Mouse (Mus musculus): ENCODE measurements around the gene Csrnp1. TPM values are rescaled to one million over a fixed set of nuclear protein-coding genes. Genes with fewer than 3 reads are reported as not detected.

Gene Csrnp1
- polyA plus RNA-seq, 1 experiment = 50.5 TPM

GRCm38 (mm10) chr9:119985881-119986574 is 1.6 kb upstream of the Csrnp1 start:
- H3K36me3 ChIP-seq (ENCODE audit: control insufficient read depth, insufficient read depth, low read length) = no peaks in the 10 kb centered on the region
- no peak for DNase-seq (ENCODE audit: low read depth in 1 of 2, low spot score in 2 of 2)
- H3K4me1 ChIP-seq (ENCODE audit: control insufficient read depth, insufficient read depth, insufficient read length) = peaks cover 1% of the 10 kb centered on the region; the same call in 1 of the 2 replicates
- H3K4me3 ChIP-seq (ENCODE audit: extremely low read depth, insufficient read depth, insufficient read length) = no peak overlapping the region
- WGBS = 90% methylated on average over 10 of the region's 10 CpGs
- no peak for TF ChIP-seq POLR2A (IDR thresholded peaks at IDR 0.05; ENCODE audit: low read depth, low read length)
- TF ChIP-seq CTCF (IDR thresholded peaks at IDR 0.05; ENCODE audit: extremely low read depth, insufficient read depth, insufficient read length, insufficient replicate concordance) = no peak
- H3K27me3 ChIP-seq (ENCODE audit: control insufficient read depth, insufficient read depth, low read length) = no peaks in the 10 kb centered on the region
- H3K27ac ChIP-seq (ENCODE audit: insufficient read depth, low read length) = no peak overlapping the region

- peak overlapping the region; percentile 97 for H3K27ac ChIP-seq (ENCODE audit: insufficient read depth, low read length)
Measured at GRCm38 (mm10) chr9:119983585-119984535, 598 bp downstream of the Csrnp1 start.

GRCm38 (mm10) chr9:119982956-119983551 is 1.4 kb downstream of the Csrnp1 start:
- DNase-seq (ENCODE audit: low read depth in 1 of 2, low spot score in 2 of 2) = peak; percentile 63 to 72
- Histone ChIP-seq H3K27me3 (ENCODE audit: control insufficient read depth, insufficient read depth, low read length) (no peaks in the 10 kb centered on the region), H3K27ac (ENCODE audit: insufficient read depth, low read length) (peak overlapping the region; percentile 97), H3K4me1 (ENCODE audit: control insufficient read depth, insufficient read depth, insufficient read length) (peaks cover 27% of the 10 kb centered on the region; the same call in 1 of the 2 replicates), H3K4me3 (ENCODE audit: extremely low read depth, insufficient read depth, insufficient read length) (peak overlapping the region; percentile 97), H3K36me3 (ENCODE audit: control insufficient read depth, insufficient read depth, low read length) (no peaks in the 10 kb centered on the region)
- TF ChIP-seq CTCF (IDR thresholded peaks at IDR 0.05; ENCODE audit: extremely low read depth, insufficient read depth, insufficient read length, insufficient replicate concordance) (no peak), POLR2A (IDR thresholded peaks at IDR 0.05; ENCODE audit: low read depth, low read length) (no peak)
- under 1% methylated on average over 48 of the region's 48 CpGs for WGBS

More at GRCm38 (mm10) chr9:119983585-119984535, 598 bp downstream of the Csrnp1 start:
- TF ChIP-seq CTCF (IDR thresholded peaks at IDR 0.05; ENCODE audit: extremely low read depth, insufficient read depth, insufficient read length, insufficient replicate concordance) = no peak
- TF ChIP-seq POLR2A (IDR thresholded peaks at IDR 0.05; ENCODE audit: low read depth, low read length) = peak; percentile 96
- Histone ChIP-seq H3K27me3 (ENCODE audit: control insufficient read depth, insufficient read depth, low read length) (no peaks in the 10 kb centered on the region), H3K36me3 (ENCODE audit: control insufficient read depth, insufficient read depth, low read length) (no peaks in the 10 kb centered on the region), H3K4me1 (ENCODE audit: control insufficient read depth, insufficient read depth, insufficient read length) (peaks cover 20% of the 10 kb centered on the region; the same call in 1 of the 2 replicates), H3K4me3 (ENCODE audit: extremely low read depth, insufficient read depth, insufficient read length) (peak overlapping the region; percentile 97)
- peak; percentile 73 to 91 for DNase-seq (ENCODE audit: low read depth in 1 of 2, low spot score in 2 of 2)
- 7% methylated on average over 77 of the region's 79 CpGs for WGBS

- Histone ChIP-seq H3K27ac (ENCODE audit: insufficient read depth, low read length) (peak overlapping the region; percentile 97), H3K36me3 (ENCODE audit: control insufficient read depth, insufficient read depth, low read length) (no peaks in the 10 kb centered on the region), H3K27me3 (ENCODE audit: control insufficient read depth, insufficient read depth, low read length) (no peaks in the 10 kb centered on the region), H3K4me1 (ENCODE audit: control insufficient read depth, insufficient read depth, insufficient read length) (peaks cover 27% of the 10 kb centered on the region; the same call in 1 of the 2 replicates), H3K4me3 (ENCODE audit: extremely low read depth, insufficient read depth, insufficient read length) (peak overlapping the region; percentile 97)
- no peak for TF ChIP-seq POLR2A (IDR thresholded peaks at IDR 0.05; ENCODE audit: low read depth, low read length)
- TF ChIP-seq CTCF (IDR thresholded peaks at IDR 0.05; ENCODE audit: extremely low read depth, insufficient read depth, insufficient read length, insufficient replicate concordance) = peak; percentile 54; the same call in 1 of the 2 replicates
- WGBS = 1% methylated on average over 11 of the region's 11 CpGs
- peak; percentile 81 to 85 for DNase-seq (ENCODE audit: low read depth in 1 of 2, low spot score in 2 of 2)
Measured at GRCm38 (mm10) chr9:119982241-119982811, 2.1 kb downstream of the Csrnp1 start.

- Histone ChIP-seq H3K27ac (ENCODE audit: insufficient read depth, low read length) (peak overlapping the region; percentile 97), H3K27me3 (ENCODE audit: control insufficient read depth, insufficient read depth, low read length) (no peaks in the 10 kb centered on the region), H3K4me1 (ENCODE audit: control insufficient read depth, insufficient read depth, insufficient read length) (peaks cover 29% of the 10 kb centered on the region; the same call in 1 of the 2 replicates), H3K4me3 (ENCODE audit: extremely low read depth, insufficient read depth, insufficient read length) (peak overlapping the region; percentile 97), H3K36me3 (ENCODE audit: control insufficient read depth, insufficient read depth, low read length) (0 out of 2 replicates have a peak, but pooled peaks cover 1% of the 10 kb centered on the region)
- peak; percentile 58 to 81 for DNase-seq (ENCODE audit: low read depth in 1 of 2, low spot score in 2 of 2)
- 0 out of 2 replicates have a peak, but pooled peaks have one; percentile 24 for TF ChIP-seq POLR2A (IDR thresholded peaks at IDR 0.05; ENCODE audit: low read depth, low read length)
- no peak; the same call in 1 of the 2 replicates for TF ChIP-seq CTCF (IDR thresholded peaks at IDR 0.05; ENCODE audit: extremely low read depth, insufficient read depth, insufficient read length, insufficient replicate concordance)
- WGBS = 3% methylated on average over 16 of the region's 16 CpGs
Measured at GRCm38 (mm10) chr9:119981183-119982179, 3.0 kb downstream of the Csrnp1 start.
